Mouse (Mus musculus) bone marrow macrophage, adult 2 months (primary cell): ENCODE measurements around the gene Fam131c.

Experiments
- CTCF ChIP-seq: IDR thresholded peaks from 2 replicates; pipeline ENCODE4 v1.5.1; 2012; ENCODE audit warnings: low read depth, mild to moderate bottlenecking, low read length, moderate library complexity
- POLR2A ChIP-seq: IDR thresholded peaks from 2 replicates; pipeline ENCODE4 v1.6.1; 2012; ENCODE audit warnings: mild to moderate bottlenecking, low read depth, low read length, borderline replicate concordance

- TF ChIP-seq CTCF (no peak), POLR2A (no peak)
These were observed 19.9 kb downstream of the Fam131c start for GRCm38 (mm10) chr4:141387933-141388332.
